Mouse (Mus musculus): ENCODE results near the gene Wdtc1.

- TF ChIP-seq POLR2A (IDR thresholded peaks at IDR 0.05; ENCODE audit: insufficient read depth, low read depth, low read length) (no peak), CTCF (IDR thresholded peaks at IDR 0.05) (no peak), EP300 (IDR thresholded peaks at IDR 0.05; ENCODE audit: insufficient read depth, low read depth, low read length) (no peak)
Measured at GRCm38 (mm10) chr4:133282656-133283055, 70.6 kb downstream of the Wdtc1 start.

Measured in heart, adult 2 months (tissue).